Mouse (Mus musculus): ENCODE measurements at regions not wholly inside any gene's neighbourhood (a gene's known extent, or its start where the extent isn't known, plus 50 kb on each side); places are given as distances from the start of the nearest gene placed in this dataset.

DNA sequence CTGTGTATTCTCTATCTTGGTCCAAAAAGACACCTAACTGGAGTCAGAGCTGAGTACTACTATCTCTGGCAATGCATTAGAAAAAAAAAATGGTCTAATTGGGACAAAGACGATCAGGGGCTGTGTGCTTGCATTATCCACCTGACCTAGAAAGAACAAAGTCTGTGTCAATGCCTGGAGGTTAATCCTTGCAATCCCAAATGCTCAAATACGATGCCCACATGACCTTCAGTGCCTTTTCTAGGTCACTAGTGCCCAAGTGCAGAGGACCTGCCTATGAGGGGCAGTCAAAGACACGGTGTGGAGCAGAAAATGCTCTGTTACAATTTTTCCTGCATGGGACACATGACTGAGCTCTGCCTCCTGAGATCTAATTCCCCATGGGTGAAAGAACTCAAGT, 164.0 kb downstream of the Cd83 start:
- no peak overlapping the region for H3K4me3 ChIP-seq (replicated peaks; ENCODE audit: low read length)
- peaks cover 5% of the 10 kb centered on the region; the same call in 1 of the 2 replicates for H3K4me1 ChIP-seq (replicated peaks; ENCODE audit: low read depth, low read length)
- H3K27me3 ChIP-seq (ENCODE audit: insufficient read depth, low read length) = peaks cover 3% of the 10 kb centered on the region; the same call in 1 of the 2 replicates
- TF ChIP-seq POU5F1 (IDR thresholded peaks at IDR 0.05; ENCODE audit: borderline replicate concordance, low read length) (no peak), CTCF (conservative IDR thresholded peaks at IDR 0.05; ENCODE audit: low read length) (no peak), NANOG (IDR thresholded peaks at IDR 0.05; ENCODE audit: borderline replicate concordance, low read length) (no peak)
- H3K36me3 ChIP-seq (ENCODE audit: insufficient read depth, low read length) = no peaks in the 10 kb centered on the region
- H3K9me3 ChIP-seq (ENCODE audit: low read length) = peaks cover 18% of the 10 kb centered on the region

DNA sequence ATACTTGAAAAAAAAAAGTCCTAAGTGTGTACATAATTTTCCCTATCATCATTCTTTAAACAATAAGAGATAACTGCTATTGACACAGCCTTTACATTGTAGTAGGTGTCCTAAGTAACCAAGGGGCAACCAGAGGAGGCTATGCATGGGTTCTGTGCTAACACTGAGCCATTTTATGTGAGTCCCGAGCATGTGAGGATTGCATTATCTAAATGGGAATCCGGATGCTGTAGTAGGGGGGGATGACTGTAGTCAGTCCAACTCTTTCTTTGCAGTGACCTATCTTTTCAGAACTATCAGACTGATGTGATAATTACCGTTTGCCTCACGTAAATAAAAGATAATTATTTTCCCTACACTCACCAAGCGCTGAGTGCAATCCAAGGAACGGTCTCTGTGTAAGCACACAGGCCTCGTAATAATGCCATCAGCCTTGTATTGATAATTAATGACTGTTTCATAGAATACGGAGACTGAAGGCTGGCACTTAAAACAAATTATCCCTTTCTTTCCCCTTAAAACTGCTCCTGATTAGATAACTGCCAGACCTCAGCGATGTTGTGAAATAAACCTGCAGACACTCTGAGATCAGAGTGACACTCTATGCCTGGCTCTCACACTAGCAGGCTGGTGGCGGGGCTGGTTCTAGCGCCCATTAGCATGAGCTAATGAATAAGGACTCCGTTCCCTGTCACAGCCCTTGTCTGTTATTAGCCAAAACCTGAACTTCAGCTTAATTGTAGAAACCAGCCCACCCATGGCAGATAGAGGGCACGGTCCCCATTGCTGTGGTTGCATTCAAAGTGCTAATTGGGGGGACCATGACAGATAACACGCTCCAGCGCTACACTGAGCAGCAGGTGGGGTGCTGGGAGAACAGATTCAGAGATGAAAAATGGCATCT, 165.4 kb downstream of the Cd83 start:
- H3K27me3 ChIP-seq (ENCODE audit: insufficient read depth, low read length) = peaks cover 3% of the 10 kb centered on the region; the same call in 1 of the 2 replicates
- TF ChIP-seq NANOG (IDR thresholded peaks at IDR 0.05; ENCODE audit: borderline replicate concordance, low read length) (no peak), CTCF (conservative IDR thresholded peaks at IDR 0.05; ENCODE audit: low read length) (no peak), POU5F1 (IDR thresholded peaks at IDR 0.05; ENCODE audit: borderline replicate concordance, low read length) (no peak)
- H3K4me3 ChIP-seq (replicated peaks; ENCODE audit: low read length) = no peak overlapping the region
- peaks cover 5% of the 10 kb centered on the region; the same call in 1 of the 2 replicates for H3K4me1 ChIP-seq (replicated peaks; ENCODE audit: low read depth, low read length)
- peaks cover 18% of the 10 kb centered on the region for H3K9me3 ChIP-seq (ENCODE audit: low read length)
- H3K36me3 ChIP-seq (ENCODE audit: insufficient read depth, low read length) = no peaks in the 10 kb centered on the region

DNA sequence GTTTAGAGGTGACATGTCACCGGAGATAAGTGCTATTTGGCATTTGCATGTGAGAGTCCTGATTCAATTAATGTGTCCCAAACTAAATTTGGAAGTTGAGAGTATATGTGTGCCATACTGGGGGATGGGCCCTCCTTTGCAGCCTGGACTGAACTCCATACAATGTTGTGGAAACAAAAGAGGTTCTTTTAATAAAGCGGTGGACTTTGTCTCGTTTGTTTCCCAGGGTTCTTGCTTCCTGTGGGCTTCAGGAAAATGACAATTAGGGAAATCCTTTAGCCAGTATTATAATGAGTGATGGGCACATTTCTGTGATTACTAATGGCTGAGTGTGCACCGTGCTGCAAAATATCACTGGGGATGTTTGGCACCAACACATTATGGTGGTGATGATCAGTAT, 167.9 kb downstream of the Cd83 start:
- Histone ChIP-seq H3K27me3 (ENCODE audit: insufficient read depth, low read length) (peaks cover 11% of the 10 kb centered on the region), H3K4me1 (replicated peaks; ENCODE audit: low read depth, low read length) (no peaks in the 10 kb centered on the region), H3K4me3 (replicated peaks; ENCODE audit: low read length) (no peak overlapping the region), H3K36me3 (ENCODE audit: insufficient read depth, low read length) (no peaks in the 10 kb centered on the region), H3K9me3 (ENCODE audit: low read length) (peaks cover 1% of the 10 kb centered on the region; the same call in 1 of the 2 replicates)
- no peak for TF ChIP-seq POU5F1 (IDR thresholded peaks at IDR 0.05; ENCODE audit: borderline replicate concordance, low read length)
- TF ChIP-seq NANOG (IDR thresholded peaks at IDR 0.05; ENCODE audit: borderline replicate concordance, low read length) = no peak
- TF ChIP-seq CTCF (conservative IDR thresholded peaks at IDR 0.05; ENCODE audit: low read length) = no peak

DNA sequence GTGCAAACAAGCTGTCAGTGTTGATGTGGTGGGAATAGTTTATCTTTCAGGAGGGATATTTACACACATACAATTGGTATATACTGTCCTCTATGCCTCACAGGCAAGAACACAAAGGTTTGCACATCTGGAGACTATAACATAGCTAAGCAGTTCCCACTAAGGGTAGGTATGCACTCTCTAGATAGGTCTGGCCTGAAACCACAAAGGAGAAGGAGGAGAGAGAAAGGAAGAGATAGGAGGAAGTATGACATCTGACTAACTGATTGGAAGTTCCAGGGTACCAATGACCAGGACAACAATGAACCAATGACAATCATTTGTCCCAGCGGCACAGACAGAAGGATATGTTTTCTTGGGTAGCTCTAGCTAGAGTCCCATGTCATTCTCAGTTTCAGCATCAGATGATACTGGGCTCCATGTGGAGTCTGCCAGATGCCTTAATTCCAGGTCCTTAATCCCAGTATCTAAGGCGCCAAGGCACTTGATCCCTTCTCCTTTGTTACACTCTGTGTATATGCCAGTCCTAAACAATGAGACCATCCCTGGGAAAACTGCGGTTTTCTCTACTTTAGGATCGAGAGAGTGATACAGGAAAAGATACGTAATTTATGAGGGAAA, 168.5 kb downstream of the Cd83 start:
- TF ChIP-seq CTCF (conservative IDR thresholded peaks at IDR 0.05; ENCODE audit: low read length) = no peak
- TF ChIP-seq NANOG (IDR thresholded peaks at IDR 0.05; ENCODE audit: borderline replicate concordance, low read length) = no peak
- TF ChIP-seq POU5F1 (IDR thresholded peaks at IDR 0.05; ENCODE audit: borderline replicate concordance, low read length) = no peak
- Histone ChIP-seq H3K27me3 (ENCODE audit: insufficient read depth, low read length) (peaks cover 16% of the 10 kb centered on the region), H3K36me3 (ENCODE audit: insufficient read depth, low read length) (no peaks in the 10 kb centered on the region), H3K9me3 (ENCODE audit: low read length) (no peaks in the 10 kb centered on the region), H3K4me3 (replicated peaks; ENCODE audit: low read length) (no peak overlapping the region), H3K4me1 (replicated peaks; ENCODE audit: low read depth, low read length) (no peaks in the 10 kb centered on the region)

DNA sequence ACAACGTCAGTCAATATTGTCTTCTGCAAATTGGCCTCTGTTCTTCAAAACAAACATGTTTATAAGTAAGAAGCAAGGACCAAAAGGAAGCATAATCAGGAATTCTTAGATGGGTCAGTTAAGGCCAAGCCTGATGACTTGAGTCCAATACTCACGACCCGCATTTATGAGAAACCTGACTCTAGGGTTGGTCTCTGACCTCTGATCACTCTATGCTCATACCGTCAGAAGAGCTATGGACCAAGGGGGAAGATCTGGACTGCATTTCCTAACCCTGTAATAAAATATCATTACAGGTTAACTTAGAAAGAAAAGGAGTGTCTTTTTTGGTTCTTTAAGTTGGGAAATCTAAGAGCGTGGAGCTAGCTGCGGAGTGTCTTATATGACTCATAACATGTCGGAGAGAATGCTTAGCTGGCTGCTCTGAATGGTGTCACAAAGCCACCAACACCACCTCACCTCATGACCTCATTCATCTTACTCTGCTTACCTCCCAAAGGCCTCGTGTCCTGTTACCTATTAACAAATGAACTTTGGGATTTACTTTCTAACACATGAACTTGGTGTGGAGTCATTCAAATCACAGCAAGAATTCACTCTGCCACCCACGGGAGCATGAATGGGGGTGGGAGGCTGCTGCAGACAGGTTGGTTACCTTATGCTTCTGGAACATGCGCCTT, 170.3 kb downstream of the Cd83 start:
- Histone ChIP-seq H3K9me3 (ENCODE audit: low read length) (no peaks in the 10 kb centered on the region), H3K36me3 (ENCODE audit: insufficient read depth, low read length) (no peaks in the 10 kb centered on the region), H3K4me3 (replicated peaks; ENCODE audit: low read length) (no peak overlapping the region), H3K27me3 (ENCODE audit: insufficient read depth, low read length) (peaks cover 25% of the 10 kb centered on the region), H3K4me1 (replicated peaks; ENCODE audit: low read depth, low read length) (no peaks in the 10 kb centered on the region)
- TF ChIP-seq NANOG (IDR thresholded peaks at IDR 0.05; ENCODE audit: borderline replicate concordance, low read length) (no peak), POU5F1 (IDR thresholded peaks at IDR 0.05; ENCODE audit: borderline replicate concordance, low read length) (no peak), CTCF (conservative IDR thresholded peaks at IDR 0.05; ENCODE audit: low read length) (no peak)

DNA sequence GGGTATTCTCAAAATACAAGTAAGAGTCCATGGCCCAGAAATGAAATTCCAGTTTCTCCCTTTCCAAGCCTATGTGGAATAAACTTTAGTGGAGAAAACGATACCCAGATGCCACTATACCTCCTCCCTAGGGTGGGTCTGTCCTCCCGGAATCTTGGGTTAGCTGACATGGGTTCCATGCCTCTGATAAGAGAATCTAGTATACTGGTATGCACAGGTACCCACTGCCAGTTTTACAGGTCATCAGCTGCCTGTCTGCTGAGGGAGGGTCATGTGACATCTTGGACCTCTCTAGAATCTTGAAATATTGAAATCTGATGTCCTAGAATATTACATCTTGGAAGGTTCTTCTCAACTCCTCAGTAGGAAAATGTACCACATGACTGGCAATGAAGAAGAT, 172.5 kb downstream of the Cd83 start:
- Histone ChIP-seq H3K4me1 (replicated peaks; ENCODE audit: low read depth, low read length) (no peaks in the 10 kb centered on the region), H3K4me3 (replicated peaks; ENCODE audit: low read length) (no peak overlapping the region), H3K27me3 (ENCODE audit: insufficient read depth, low read length) (peaks cover 25% of the 10 kb centered on the region), H3K9me3 (ENCODE audit: low read length) (no peaks in the 10 kb centered on the region), H3K36me3 (ENCODE audit: insufficient read depth, low read length) (no peaks in the 10 kb centered on the region)
- TF ChIP-seq POU5F1 (IDR thresholded peaks at IDR 0.05; ENCODE audit: borderline replicate concordance, low read length) (no peak), NANOG (IDR thresholded peaks at IDR 0.05; ENCODE audit: borderline replicate concordance, low read length) (no peak), CTCF (conservative IDR thresholded peaks at IDR 0.05; ENCODE audit: low read length) (no peak)

DNA sequence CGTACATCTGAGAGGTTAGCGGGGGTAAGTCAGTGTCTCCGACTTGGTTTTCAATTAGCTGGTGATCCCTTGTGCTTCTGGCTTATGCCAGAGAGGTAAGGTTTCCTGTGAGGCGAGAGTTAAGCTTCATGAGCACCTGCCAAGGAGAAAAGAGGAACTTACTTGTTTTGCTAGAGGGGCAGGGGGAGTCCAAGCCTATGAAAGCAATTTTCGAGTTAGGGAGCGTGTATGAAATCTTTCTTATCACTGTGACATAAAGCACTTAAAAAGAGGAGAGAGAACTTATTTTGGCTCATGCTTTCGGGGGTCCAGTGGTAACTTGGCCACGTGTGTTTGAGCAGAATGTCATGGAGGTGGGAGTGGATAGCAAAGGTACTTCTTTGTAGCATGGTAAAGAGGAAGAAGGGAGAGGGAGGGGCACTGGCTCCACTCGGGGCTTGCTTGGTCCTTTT, 174.6 kb downstream of the Cd83 start:
- TF ChIP-seq CTCF (conservative IDR thresholded peaks at IDR 0.05; ENCODE audit: low read length) (no peak), POU5F1 (IDR thresholded peaks at IDR 0.05; ENCODE audit: borderline replicate concordance, low read length) (no peak), NANOG (IDR thresholded peaks at IDR 0.05; ENCODE audit: borderline replicate concordance, low read length) (no peak)
- no peak overlapping the region for H3K4me3 ChIP-seq (replicated peaks; ENCODE audit: low read length)
- H3K36me3 ChIP-seq (ENCODE audit: insufficient read depth, low read length) = no peaks in the 10 kb centered on the region
- H3K4me1 ChIP-seq (replicated peaks; ENCODE audit: low read depth, low read length) = no peaks in the 10 kb centered on the region
- no peaks in the 10 kb centered on the region for H3K9me3 ChIP-seq (ENCODE audit: low read length)
- peaks cover 22% of the 10 kb centered on the region for H3K27me3 ChIP-seq (ENCODE audit: insufficient read depth, low read length)

Data from E14TG2a.4 (cell line).